Mouse (Mus musculus) forebrain, postnatal 0 days (tissue): Measurements from ENCODE around the gene Arhgef12. TPM values are rescaled to one million over a fixed set of nuclear protein-coding genes. Genes with fewer than 3 reads are reported as not detected.

Experiments used
- ATAC-seq: fragments of 200-750 bp; cut with Nextera tagmentation; 2 replicates; pipeline ENCODE4 v1.8.0; 2017; ENCODE audit warnings: mild to moderate bottlenecking, moderate library complexity
- DNase-seq: peaks from one replicate; pipeline ENCODE4 v3.0.0-alpha.2; 2015
- H3K27ac ChIP-seq: fragments of 300-500 bp; sonication (generic); 2 replicates; pipeline ENCODE4 v1.5.1; 2014; ENCODE audit warnings: low read depth, mild to moderate bottlenecking, antibody characterized with exemption, low read length, moderate library complexity, mixed read lengths
- H3K27me3 ChIP-seq: fragments of 300-500 bp; sonication (generic); 2 replicates; pipeline ENCODE4 v1.6.1; 2014; ENCODE audit warnings: mild to moderate bottlenecking, low read length, mixed read lengths; ENCODE audit not compliant: insufficient read depth
- H3K36me3 ChIP-seq: fragments of 300-500 bp; sonication (generic); 2 replicates; pipeline ENCODE4 v1.6.1; 2014; ENCODE audit warnings: mild to moderate bottlenecking, moderate library complexity; ENCODE audit not compliant: insufficient read depth
- H3K4me1 ChIP-seq: fragments of 300-500 bp; sonication (generic); 2 replicates; pipeline ENCODE4 v1.6.1; 2014; ENCODE audit warnings: antibody characterized with exemption; ENCODE audit not compliant: insufficient read depth
- H3K4me2 ChIP-seq: fragments of 300-500 bp; sonication (generic); 2 replicates; pipeline ENCODE4 v1.6.1; 2014; ENCODE audit warnings: low read depth, mild to moderate bottlenecking, moderate library complexity
- H3K4me3 ChIP-seq: fragments of 300-500 bp; sonication (generic); 2 replicates; pipeline ENCODE4 v1.5.1; 2014; ENCODE audit warnings: low read depth, low read length, mixed read lengths
- H3K9ac ChIP-seq: fragments of 300-500 bp; sonication (generic); 2 replicates; pipeline ENCODE4 v1.6.1; 2014; ENCODE audit warnings: mild to moderate bottlenecking
- H3K9me3 ChIP-seq: fragments of 300-500 bp; sonication (generic); 2 replicates; pipeline ENCODE4 v1.6.1; 2016; ENCODE audit warnings: low read length
- CTCF ChIP-seq: sonication (generic); IDR thresholded peaks from 2 replicates; pipeline ENCODE4 v1.5.1; 2016; ENCODE audit warnings: antibody characterized with exemption, control low read depth, low read depth
- WGBS: fragments of 180-500 bp; shearing (Covaris S2); extraction: QIAGEN DNeasy Blood & Tissue Kit; methylation state at CpG from one replicate; pipeline ENCODE4 v1.1.7; 2014; 5-methylcytosine and 5-hydroxymethylcytosine counted together
- polyA plus RNA-seq: library from polyadenylated mRNA; unstranded; fragments of >200 nt; fragmentation: Nextera tagmentation; extraction: Ambion mirVana; gene quantifications from 2 replicates; pipeline ENCODE4 v1.2.1, GENCODE M21; 2015
- total RNA-seq: library from RNA; depleted of rRNA; stranded (reverse); fragments of >200 nt; gene quantifications from 2 replicates; pipeline ENCODE4 v1.2.3, GENCODE M21; 2014

Gene Arhgef12
- total and polyA plus RNA-seq, 2 experiments from 2014 or later = 12.2 to 98.7 TPM

GRCm38 (mm10) chr9:43098922-43099321 is 8.1 kb downstream of the Arhgef12 start:
- Histone ChIP-seq H3K9me3 (no peaks in the 10 kb centered on the region), H3K36me3 (no peaks in the 10 kb centered on the region), H3K9ac (no peak overlapping the region), H3K27me3 (no peaks in the 10 kb centered on the region), H3K4me3 (no peak overlapping the region), H3K4me2 (no peak overlapping the region), H3K4me1 (peaks cover 20% of the 10 kb centered on the region), H3K27ac (no peak overlapping the region)
- DNase-seq (no peak), ATAC-seq (no peak)
- no peak for TF ChIP-seq CTCF
- 49% methylated on average over 4 of the region's 4 CpGs for whole genome bisulfite sequencing

GRCm38 (mm10) chr9:43097801-43098557 is 9.1 kb downstream of the Arhgef12 start:
- Histone ChIP-seq H3K36me3 (no peaks in the 10 kb centered on the region), H3K4me3 (no peak overlapping the region), H3K4me1 (peaks cover 11% of the 10 kb centered on the region; the same call in 1 of the 2 replicates), H3K27me3 (no peaks in the 10 kb centered on the region), H3K9me3 (no peaks in the 10 kb centered on the region), H3K27ac (no peak overlapping the region), H3K9ac (no peak overlapping the region), H3K4me2 (no peak overlapping the region)
- WGBS = 94% methylated on average over 3 of the region's 3 CpGs
- ATAC-seq (no peak), DNase-seq (no peak)
- no peak for TF ChIP-seq CTCF

GRCm38 (mm10) chr9:43096337-43096736 is 10.7 kb downstream of the Arhgef12 start:
- Histone ChIP-seq H3K9me3 (no peaks in the 10 kb centered on the region), H3K4me3 (no peak overlapping the region), H3K4me2 (no peak overlapping the region), H3K9ac (no peak overlapping the region), H3K27ac (no peak overlapping the region), H3K36me3 (no peaks in the 10 kb centered on the region), H3K27me3 (no peaks in the 10 kb centered on the region), H3K4me1 (no peaks in the 10 kb centered on the region)
- no peak for TF ChIP-seq CTCF
- DNase-seq = no peak
- no peak for ATAC-seq

GRCm38 (mm10) chr9:43094828-43095227 is 12.2 kb downstream of the Arhgef12 start:
- no peak overlapping the region for H3K4me3 ChIP-seq

GRCm38 (mm10) chr9:43093803-43094202 is 13.2 kb downstream of the Arhgef12 start:
- H3K36me3 ChIP-seq = no peaks in the 10 kb centered on the region
- H3K27ac ChIP-seq = no peak overlapping the region
- no peak overlapping the region for H3K4me3 ChIP-seq
- no peaks in the 10 kb centered on the region for H3K27me3 ChIP-seq
- no peak overlapping the region for H3K4me2 ChIP-seq
- TF ChIP-seq CTCF = no peak
- H3K9ac ChIP-seq = no peak overlapping the region
- H3K4me1 ChIP-seq = no peaks in the 10 kb centered on the region
- ATAC-seq (no peak), DNase-seq (peak; percentile 65)
- WGBS = 71% methylated on average over 3 of the region's 3 CpGs
- no peaks in the 10 kb centered on the region for H3K9me3 ChIP-seq

More at GRCm38 (mm10) chr9:43094828-43095227, 12.2 kb downstream of the Arhgef12 start:
- no peaks in the 10 kb centered on the region for H3K27me3 ChIP-seq
- no peak overlapping the region for H3K27ac ChIP-seq
- H3K36me3 ChIP-seq = no peaks in the 10 kb centered on the region
- ATAC-seq (no peak), DNase-seq (no peak)
- H3K9me3 ChIP-seq = no peaks in the 10 kb centered on the region
- no peak overlapping the region for H3K4me2 ChIP-seq
- H3K9ac ChIP-seq = no peak overlapping the region
- H3K4me1 ChIP-seq = no peaks in the 10 kb centered on the region
- WGBS = 90% methylated on average over 4 of the region's 4 CpGs
- TF ChIP-seq CTCF = no peak

- Histone ChIP-seq H3K4me1 (no peaks in the 10 kb centered on the region), H3K9ac (no peak overlapping the region), H3K27me3 (no peaks in the 10 kb centered on the region), H3K9me3 (no peaks in the 10 kb centered on the region), H3K27ac (no peak overlapping the region), H3K4me2 (no peak overlapping the region), H3K4me3 (no peak overlapping the region), H3K36me3 (no peaks in the 10 kb centered on the region)
- WGBS = 94% methylated on average over 1 of the region's 1 CpGs
- no peak for ATAC-seq
- no peak for TF ChIP-seq CTCF
- DNase-seq = no peak
These were observed 21.3 kb downstream of the Arhgef12 start for GRCm38 (mm10) chr9:43085686-43086285.
